Mouse (Mus musculus): Measurements from ENCODE around the gene Lhb. TPM values are rescaled to one million over a fixed set of nuclear protein-coding genes. Genes with fewer than 3 reads are reported as not detected.
A peak's percentile ranks its signal among the peaks of the same experiment; 100 is the strongest.
"Not testable (repeated sequence)": the region's sequence is repeated elsewhere in the genome, so short reads cannot be mapped to it uniquely, and the experiment has no call there.

Gene Lhb
- total RNA-seq, 2 experiments from 2014 or later = not detected

GRCm38 (mm10) chr7:45449974-45450373 is 29.4 kb downstream of the Lhb start:
- DNase-seq = no peak
- intact Hi-C loops (cut with DNase I) = loop anchor here (5.0 kb wide), 1 partner anchor 112 kb away; no protein-coding TSS in a partner anchor

- intact Hi-C loops (cut with DNase I) = loop anchor here (5.0 kb wide), 1 partner anchor 111 kb away; no protein-coding TSS in a partner anchor
- DNase-seq = peak; percentile 83 to 91
Observed at GRCm38 (mm10) chr7:45451344-45451982, 30.8 kb downstream of the Lhb start.

GRCm38 (mm10) chr7:45454971-45455370 is 34.4 kb downstream of the Lhb start:
- intact Hi-C loops (cut with DNase I) = loop anchor here (5.0 kb wide), 1 partner anchor 107 kb away; no protein-coding TSS in a partner anchor
- DNase-seq = no peak

GRCm38 (mm10) chr7:45455932-45456696 is 35.5 kb downstream of the Lhb start:
- no peak for DNase-seq
- intact Hi-C loops (cut with DNase I) = no loop called here

- intact Hi-C loops (cut with DNase I) = no loop called here
Observed at GRCm38 (mm10) chr7:45456721-45457203, 36.1 kb downstream of the Lhb start.

GRCm38 (mm10) chr7:45457204-45458060 is 36.8 kb downstream of the Lhb start:
- peak in 1 of 2 experiments; percentile 31 for DNase-seq
- intact Hi-C loops (cut with DNase I) = no loop called here

More at GRCm38 (mm10) chr7:45456721-45457203, 36.1 kb downstream of the Lhb start:
- DNase-seq = no peak

GRCm38 (mm10) chr7:45458748-45459563 is 38.3 kb downstream of the Lhb start:
- intact Hi-C loops (cut with DNase I) = no loop called here
- DNase-seq = peak; percentile 88 to 90

- DNase-seq = peak; percentile 93 to 94
- intact Hi-C loops (cut with DNase I) = loop anchor here (5.0 kb wide), 1 partner anchor 243 kb away; no protein-coding TSS in a partner anchor
Observed at GRCm38 (mm10) chr7:45459564-45460140, 39.0 kb downstream of the Lhb start, which contains the start of gene Ftl1. Ftl1 (minus strand) TSS chr7:45459884.

GRCm38 (mm10) chr7:45460377-45460776 is 39.8 kb downstream of the Lhb start:
- intact Hi-C loops (cut with DNase I) = loop anchor here (5.0 kb wide), 1 partner anchor 242 kb away; no protein-coding TSS in a partner anchor
- peak in 1 of 2 experiments; percentile 24 for DNase-seq

- intact Hi-C loops (cut with DNase I) = loop anchor here (5.0 kb wide), 1 partner anchor 241 kb away; no protein-coding TSS in a partner anchor
- DNase-seq = peak; percentile 67
Observed at GRCm38 (mm10) chr7:45460860-45461314, 40.3 kb downstream of the Lhb start.

- intact Hi-C loops (cut with DNase I) = loop anchor here (5.0 kb wide), 1 partner anchor 241 kb away; no protein-coding TSS in a partner anchor
- DNase-seq = no peak
Observed at GRCm38 (mm10) chr7:45461326-45461725, 40.7 kb downstream of the Lhb start.

GRCm38 (mm10) chr7:45461781-45462180 is 41.2 kb downstream of the Lhb start:
- no peak for DNase-seq
- intact Hi-C loops (cut with DNase I) = loop anchor here (5.0 kb wide), 1 partner anchor 241 kb away; no protein-coding TSS in a partner anchor

GRCm38 (mm10) chr7:45462325-45462724 is 41.7 kb downstream of the Lhb start:
- DNase-seq = no peak
- intact Hi-C loops (cut with DNase I) = loop anchor here (5.0 kb wide), 1 partner anchor 240 kb away; no protein-coding TSS in a partner anchor

GRCm38 (mm10) chr7:45462868-45463267 is 42.2 kb downstream of the Lhb start:
- DNase-seq = not testable (repeated sequence)
- intact Hi-C loops (cut with DNase I) = loop anchor here (5.0 kb wide), 1 partner anchor 239 kb away; no protein-coding TSS in a partner anchor

- no peak for DNase-seq
- intact Hi-C loops (cut with DNase I) = loop anchor here (5.0 kb wide), 1 partner anchor 238 kb away; no protein-coding TSS in a partner anchor
Observed at GRCm38 (mm10) chr7:45463987-45464778, 43.6 kb downstream of the Lhb start.

- intact Hi-C loops (cut with DNase I) = no loop called here
- DNase-seq = no peak
Observed at GRCm38 (mm10) chr7:45465112-45465511, 44.5 kb downstream of the Lhb start.

GRCm38 (mm10) chr7:45465549-45465948 is 44.9 kb downstream of the Lhb start:
- no peak for DNase-seq
- intact Hi-C loops (cut with DNase I) = no loop called here
